Mouse (Mus musculus): Measurements from ENCODE around the gene Angptl7. TPM values are rescaled to one million over a fixed set of nuclear protein-coding genes. Genes with fewer than 3 reads are reported as not detected.

Angptl7 gene
- polyA plus RNA-seq, 1 experiment = 2.4 TPM

- peaks cover 40% of the 10 kb centered on the region for H3K36me3 ChIP-seq (ENCODE audit: control insufficient read depth, insufficient read depth, low read length)
- DNase-seq = no peak
These were observed 30.5 kb upstream of the Angptl7 start for GRCm38 (mm10) chr4:148530778-148531177.

GRCm38 (mm10) chr4:148530351-148530750 is 30.1 kb upstream of the Angptl7 start:
- 96% methylated on average over 5 of the region's 5 CpGs for WGBS

More at GRCm38 (mm10) chr4:148530778-148531177, 30.5 kb upstream of the Angptl7 start:
- no peak overlapping the region for H3K27ac ChIP-seq (ENCODE audit: control insufficient read depth, insufficient read depth, low read length)
- H3K27me3 ChIP-seq (ENCODE audit: control insufficient read depth, insufficient read depth, low read length) = no peaks in the 10 kb centered on the region
- H3K4me3 ChIP-seq (ENCODE audit: control insufficient read depth, insufficient read depth, low read length) = no peak overlapping the region
- 93% methylated on average over 6 of the region's 6 CpGs for WGBS
- no peaks in the 10 kb centered on the region for H3K4me1 ChIP-seq (replicated peaks; ENCODE audit: control insufficient read depth, insufficient read depth, low read length)
- TF ChIP-seq CTCF (IDR thresholded peaks at IDR 0.05; ENCODE audit: borderline replicate concordance, control insufficient read depth, extremely low read depth, insufficient read depth, low read length, poor library complexity) = no peak
- no peak for TF ChIP-seq POLR2A (IDR thresholded peaks at IDR 0.05; ENCODE audit: control insufficient read depth, extremely low read depth, insufficient read depth, low read length, poor library complexity)

GRCm38 (mm10) chr4:148527158-148527910 is 27.1 kb upstream of the Angptl7 start:
- H3K4me3 ChIP-seq (ENCODE audit: control insufficient read depth, insufficient read depth, low read length) = no peak overlapping the region
- H3K4me1 ChIP-seq (replicated peaks; ENCODE audit: control insufficient read depth, insufficient read depth, low read length) = no peaks in the 10 kb centered on the region
- TF ChIP-seq POLR2A (IDR thresholded peaks at IDR 0.05; ENCODE audit: control insufficient read depth, extremely low read depth, insufficient read depth, low read length, poor library complexity) = no peak
- no peak for TF ChIP-seq CTCF (IDR thresholded peaks at IDR 0.05; ENCODE audit: borderline replicate concordance, control insufficient read depth, extremely low read depth, insufficient read depth, low read length, poor library complexity)
- no peak overlapping the region for H3K27ac ChIP-seq (ENCODE audit: control insufficient read depth, insufficient read depth, low read length)
- no peaks in the 10 kb centered on the region for H3K27me3 ChIP-seq (ENCODE audit: control insufficient read depth, insufficient read depth, low read length)
- peaks cover 35% of the 10 kb centered on the region for H3K36me3 ChIP-seq (ENCODE audit: control insufficient read depth, insufficient read depth, low read length)
- no peak for DNase-seq
- 97% methylated on average over 10 of the region's 10 CpGs for WGBS

More at GRCm38 (mm10) chr4:148530351-148530750, 30.1 kb upstream of the Angptl7 start:
- Histone ChIP-seq H3K27me3 (ENCODE audit: control insufficient read depth, insufficient read depth, low read length) (no peaks in the 10 kb centered on the region), H3K4me1 (replicated peaks; ENCODE audit: control insufficient read depth, insufficient read depth, low read length) (no peaks in the 10 kb centered on the region), H3K27ac (ENCODE audit: control insufficient read depth, insufficient read depth, low read length) (no peak overlapping the region), H3K4me3 (ENCODE audit: control insufficient read depth, insufficient read depth, low read length) (no peak overlapping the region), H3K36me3 (ENCODE audit: control insufficient read depth, insufficient read depth, low read length) (peaks cover 43% of the 10 kb centered on the region)
- DNase-seq = no peak
- TF ChIP-seq POLR2A (IDR thresholded peaks at IDR 0.05; ENCODE audit: control insufficient read depth, extremely low read depth, insufficient read depth, low read length, poor library complexity) = no peak
- no peak for TF ChIP-seq CTCF (IDR thresholded peaks at IDR 0.05; ENCODE audit: borderline replicate concordance, control insufficient read depth, extremely low read depth, insufficient read depth, low read length, poor library complexity)

- 89% methylated on average over 7 of the region's 7 CpGs for WGBS
- Histone ChIP-seq H3K36me3 (ENCODE audit: control insufficient read depth, insufficient read depth, low read length) (peaks cover 33% of the 10 kb centered on the region), H3K27me3 (ENCODE audit: control insufficient read depth, insufficient read depth, low read length) (no peaks in the 10 kb centered on the region), H3K27ac (ENCODE audit: control insufficient read depth, insufficient read depth, low read length) (no peak overlapping the region), H3K4me1 (replicated peaks; ENCODE audit: control insufficient read depth, insufficient read depth, low read length) (no peaks in the 10 kb centered on the region), H3K4me3 (ENCODE audit: control insufficient read depth, insufficient read depth, low read length) (no peak overlapping the region)
- no peak for DNase-seq
- TF ChIP-seq CTCF (IDR thresholded peaks at IDR 0.05; ENCODE audit: borderline replicate concordance, control insufficient read depth, extremely low read depth, insufficient read depth, low read length, poor library complexity) (no peak), POLR2A (IDR thresholded peaks at IDR 0.05; ENCODE audit: control insufficient read depth, extremely low read depth, insufficient read depth, low read length, poor library complexity) (no peak)
These were observed 23.3 kb upstream of the Angptl7 start for GRCm38 (mm10) chr4:148523538-148523937.

- no peak overlapping the region for H3K4me3 ChIP-seq (ENCODE audit: control insufficient read depth, insufficient read depth, low read length)
- no peak for DNase-seq
- no peaks in the 10 kb centered on the region for H3K4me1 ChIP-seq (replicated peaks; ENCODE audit: control insufficient read depth, insufficient read depth, low read length)
- 97% methylated on average over 5 of the region's 5 CpGs for WGBS
- TF ChIP-seq POLR2A (IDR thresholded peaks at IDR 0.05; ENCODE audit: control insufficient read depth, extremely low read depth, insufficient read depth, low read length, poor library complexity) (no peak), CTCF (IDR thresholded peaks at IDR 0.05; ENCODE audit: borderline replicate concordance, control insufficient read depth, extremely low read depth, insufficient read depth, low read length, poor library complexity) (no peak)
- H3K27me3 ChIP-seq (ENCODE audit: control insufficient read depth, insufficient read depth, low read length) = no peaks in the 10 kb centered on the region
- no peak overlapping the region for H3K27ac ChIP-seq (ENCODE audit: control insufficient read depth, insufficient read depth, low read length)
- H3K36me3 ChIP-seq (ENCODE audit: control insufficient read depth, insufficient read depth, low read length) = peaks cover 15% of the 10 kb centered on the region; the same call in 1 of the 2 replicates
These were observed 18.1 kb upstream of the Angptl7 start for GRCm38 (mm10) chr4:148518235-148518795.

GRCm38 (mm10) chr4:148517809-148518208 is 17.5 kb upstream of the Angptl7 start:
- no peak for DNase-seq
- no peak for TF ChIP-seq POLR2A (IDR thresholded peaks at IDR 0.05; ENCODE audit: control insufficient read depth, extremely low read depth, insufficient read depth, low read length, poor library complexity)
- TF ChIP-seq CTCF (IDR thresholded peaks at IDR 0.05; ENCODE audit: borderline replicate concordance, control insufficient read depth, extremely low read depth, insufficient read depth, low read length, poor library complexity) = no peak
- H3K4me1 ChIP-seq (replicated peaks; ENCODE audit: control insufficient read depth, insufficient read depth, low read length) = no peaks in the 10 kb centered on the region
- 93% methylated on average over 4 of the region's 4 CpGs for WGBS
- peaks cover 15% of the 10 kb centered on the region; the same call in 1 of the 2 replicates for H3K36me3 ChIP-seq (ENCODE audit: control insufficient read depth, insufficient read depth, low read length)
- no peak overlapping the region for H3K4me3 ChIP-seq (ENCODE audit: control insufficient read depth, insufficient read depth, low read length)
- no peak overlapping the region for H3K27ac ChIP-seq (ENCODE audit: control insufficient read depth, insufficient read depth, low read length)
- no peaks in the 10 kb centered on the region for H3K27me3 ChIP-seq (ENCODE audit: control insufficient read depth, insufficient read depth, low read length)
